Mouse (Mus musculus): ENCODE results near the gene Ces1d. TPM values are rescaled to one million over a fixed set of nuclear protein-coding genes. Genes with fewer than 3 reads are reported as not detected.

Ces1d gene
- not detected for polyA plus RNA-seq (2017; shearing (Covaris generic))

DNA sequence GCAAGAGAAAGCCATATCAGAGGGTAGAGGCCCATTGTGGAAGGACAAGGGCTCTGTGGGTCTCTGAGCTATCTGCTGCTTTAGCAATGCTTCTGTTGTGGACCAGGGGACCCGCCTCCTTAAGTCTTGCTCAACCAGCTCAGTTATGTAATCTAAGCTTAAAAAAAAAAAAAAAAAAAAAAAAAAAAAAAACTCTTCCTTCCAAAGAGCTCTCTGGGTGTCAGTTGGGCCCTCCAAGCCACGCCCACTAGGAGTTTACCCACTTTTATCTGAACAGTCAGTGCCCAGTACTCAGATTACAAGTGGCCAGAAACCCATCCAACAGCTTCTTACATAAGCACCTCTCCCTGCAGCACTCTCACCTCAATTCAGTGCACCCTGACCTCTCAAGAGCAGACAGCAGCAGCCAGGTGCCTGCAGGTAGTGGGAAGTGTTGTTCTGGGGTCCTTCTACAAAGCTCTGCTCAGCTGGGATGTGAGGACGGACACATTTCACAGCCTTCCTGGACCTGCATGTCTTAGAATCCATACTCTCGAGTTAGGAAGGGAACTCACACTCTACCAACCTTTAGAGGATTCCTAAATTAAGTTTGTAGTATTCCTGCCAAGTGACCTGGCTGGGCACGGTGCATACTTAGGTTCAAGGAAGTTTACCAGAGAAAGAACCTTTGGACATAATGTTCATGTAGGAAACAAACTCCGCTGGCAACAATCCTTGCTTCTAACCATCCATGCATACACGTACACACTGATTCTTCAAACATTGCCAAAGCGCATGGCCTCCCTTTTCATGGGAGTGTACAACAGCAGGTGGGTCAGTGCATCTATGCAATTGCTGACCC is at the start of gene Ces1d:
Gene Ces1d (minus strand): TSS at position 154 of the 841 bp plus-strand sequence.

DNA sequence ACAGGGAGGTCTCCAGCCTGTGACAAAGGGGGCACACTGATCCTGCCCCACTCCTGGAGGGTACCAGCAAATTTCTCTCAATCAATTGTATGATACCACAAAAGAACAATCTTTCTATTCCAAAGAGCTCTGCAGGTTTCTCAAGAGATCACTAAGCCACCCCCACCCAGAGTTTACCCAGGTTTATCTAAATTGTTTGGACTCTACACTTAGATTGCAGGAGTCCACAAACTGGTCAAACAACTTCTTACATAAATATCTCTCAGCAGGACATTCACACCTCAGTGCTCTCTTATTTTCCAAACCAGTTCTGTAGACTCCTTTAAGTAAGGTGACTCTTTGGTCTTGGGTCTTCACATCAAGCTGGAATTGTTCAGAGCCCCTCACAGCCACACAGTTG is 31.8 kb upstream of the Ces1d start, which contains the start of gene Ces1e:
Gene Ces1e (minus strand): TSS at position 174 of the 400 bp plus-strand sequence.

DNA sequence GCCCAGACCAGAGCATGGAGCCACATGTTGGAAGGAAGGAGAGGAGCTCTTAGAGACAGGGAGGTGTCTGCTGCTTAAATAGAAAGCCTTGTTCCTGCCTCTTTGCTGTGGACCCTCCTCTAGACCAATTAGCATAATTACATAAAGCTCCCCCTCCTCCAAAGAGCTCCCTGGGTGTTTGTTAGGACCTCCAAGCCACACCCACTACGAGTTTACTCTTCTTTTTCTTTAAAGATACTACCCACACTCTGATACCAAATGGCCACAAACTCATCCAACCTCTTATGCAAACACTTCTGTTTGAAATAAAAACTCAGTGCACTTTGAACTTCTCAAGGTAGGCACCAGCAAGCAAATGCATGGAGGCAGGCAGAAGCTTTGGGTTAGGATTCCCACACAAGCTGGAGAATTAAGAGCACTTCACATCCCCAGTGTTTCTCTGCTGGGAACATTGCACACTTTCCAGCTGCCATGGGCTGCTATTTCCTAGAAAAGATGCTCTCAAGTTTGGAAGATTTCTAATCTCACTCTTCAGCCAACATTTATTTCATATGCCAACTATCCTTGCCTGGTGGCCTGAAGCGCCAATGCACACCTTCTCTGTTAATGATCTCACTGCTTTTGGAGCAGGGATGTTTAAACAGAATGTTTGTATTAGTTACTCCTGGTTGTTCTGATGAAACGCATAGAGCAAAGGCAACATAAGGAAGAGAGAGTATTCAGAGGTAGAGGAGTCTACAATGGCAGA is 66.2 kb downstream of the Ces1d start, which contains the start of gene Ces1c:
Gene Ces1c (minus strand): TSS at position 51 of the 748 bp plus-strand sequence.

Other genes with a start within 250 kb of the Ces1d start
- gene Slc6a2, start 237.8 kb downstream of the Ces1d start, polyA plus RNA-seq (2017; shearing (Covaris generic)), result not detected
- not detected for gene Ces1a, start 149.6 kb downstream of the Ces1d start, polyA plus RNA-seq (2017; shearing (Covaris generic))
- gene Ces1b, start 117.8 kb downstream of the Ces1d start, polyA plus RNA-seq (2017; shearing (Covaris generic)), result not detected
- gene Ces1c, start 66.6 kb downstream of the Ces1d start, polyA plus RNA-seq (2017; shearing (Covaris generic)), result not detected
- not detected for gene Ces1e, start 31.8 kb upstream of the Ces1d start, polyA plus RNA-seq (2017; shearing (Covaris generic))
- not detected for gene Ces1f, start 81.9 kb upstream of the Ces1d start, polyA plus RNA-seq (2017; shearing (Covaris generic))
- not detected for gene Ces1g, start 139.5 kb upstream of the Ces1d start, polyA plus RNA-seq (2017; shearing (Covaris generic))
- gene Ces1h, start 181.9 kb upstream of the Ces1d start, polyA plus RNA-seq (2017; shearing (Covaris generic)), result not detected

All from naive thymus-derived CD4-positive, alpha-beta T cell, adult 5 months (primary cell).